Mouse (Mus musculus): Measurements from ENCODE around the gene Faf1.

DNA sequence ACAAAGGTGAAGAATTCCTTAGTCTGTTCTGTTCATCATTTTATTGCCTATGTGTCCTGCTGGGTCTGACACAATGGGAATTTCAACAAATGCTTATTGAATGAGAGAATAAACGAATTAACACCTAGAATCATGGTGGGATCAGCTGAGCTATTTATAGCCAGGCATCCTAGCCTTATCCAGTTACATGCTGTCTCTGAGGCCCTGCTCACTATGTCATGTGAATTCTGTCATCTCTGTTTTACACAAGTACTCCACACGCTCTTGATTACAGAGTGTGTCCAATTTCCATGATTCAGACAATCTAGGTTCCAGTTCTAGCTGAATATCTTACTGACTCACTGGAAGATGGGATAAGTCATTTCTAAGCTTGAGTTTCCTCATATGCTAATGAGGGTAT is 183.9 kb downstream of the Faf1 start:
- TF ChIP-seq EP300 (IDR thresholded peaks at IDR 0.05) (no peak), CTCF (IDR thresholded peaks at IDR 0.05) (no peak)

Measured in lung, postnatal 0 days (tissue).